Mouse (Mus musculus) embryo, embryonic 10 days (tissue): ENCODE results near the gene Ctsk.
A peak's percentile ranks its signal among the peaks of the same experiment; 100 is the strongest.

Experiments
- DNase-seq: peaks from one replicate; pipeline ENCODE4 v3.0.0-alpha.2; 2015; ENCODE audit warnings: low spot score

Ctsk gene

GRCm38 (mm10) chr3:95499024-95499423, at the start of gene Ctsk:
Ctsk (plus strand) TSS chr3:95499256.
- DNase-seq, result no peak

DNA sequence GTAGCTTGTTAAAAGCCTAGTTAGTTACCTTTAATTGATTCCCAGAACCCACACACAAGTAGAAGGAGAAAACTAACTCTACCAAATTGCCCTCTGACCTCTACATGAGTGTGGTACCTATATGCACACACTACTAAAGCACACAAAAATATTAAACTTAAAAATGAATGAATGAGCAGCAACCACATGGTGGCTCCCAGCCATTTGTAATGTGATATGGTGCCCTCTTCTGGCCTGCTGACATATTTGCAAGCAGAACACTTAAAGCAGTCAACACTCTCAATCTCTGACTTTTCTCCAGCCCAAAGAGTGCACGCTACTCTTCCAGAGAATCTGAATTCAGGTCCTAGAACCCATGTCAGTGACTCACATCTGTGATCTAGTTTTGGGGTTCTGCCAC, 48.6 kb upstream of the Ctsk start:
- DNase-seq, result peak; percentile 78

DNA sequence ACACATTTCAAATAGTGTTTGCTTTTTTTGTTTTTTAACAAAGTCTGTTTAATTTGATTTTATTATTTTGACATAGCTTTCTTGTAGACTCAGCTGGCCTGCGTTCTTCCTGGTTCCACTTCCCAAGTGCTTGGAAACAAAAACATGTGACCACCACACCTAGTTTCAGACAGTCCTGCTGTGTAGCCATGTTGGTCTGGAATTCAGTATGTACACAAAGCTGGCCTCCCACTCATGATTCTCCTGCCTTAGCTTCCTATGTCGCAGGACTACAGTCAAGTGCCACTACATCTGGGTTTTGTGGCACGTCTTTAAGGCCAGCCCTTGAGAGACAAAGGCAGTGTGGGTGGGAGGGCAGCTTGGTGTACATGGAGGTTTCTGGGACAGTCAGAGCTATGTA, 48.1 kb upstream of the Ctsk start:
- no peak for DNase-seq

DNA sequence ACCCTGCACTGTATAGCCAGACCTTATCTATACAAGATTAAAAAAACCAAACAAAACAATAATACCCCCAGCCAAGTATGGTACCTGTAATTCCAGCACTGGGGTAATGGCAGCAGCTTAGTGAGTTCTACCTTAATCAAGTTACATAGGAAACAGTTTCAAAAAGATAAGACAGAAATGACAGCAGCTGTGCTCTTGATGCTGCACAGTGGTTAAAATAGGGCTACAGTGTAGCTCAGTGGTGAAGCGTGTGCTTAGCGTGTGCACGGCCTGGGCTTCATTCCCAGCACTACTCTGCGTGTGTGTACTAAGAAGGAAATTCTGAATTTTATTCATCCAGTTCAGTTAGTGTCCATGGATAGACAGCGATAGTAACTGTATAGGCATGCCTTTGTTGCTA, 42.7 kb upstream of the Ctsk start:
- DNase-seq, result no peak

DNA sequence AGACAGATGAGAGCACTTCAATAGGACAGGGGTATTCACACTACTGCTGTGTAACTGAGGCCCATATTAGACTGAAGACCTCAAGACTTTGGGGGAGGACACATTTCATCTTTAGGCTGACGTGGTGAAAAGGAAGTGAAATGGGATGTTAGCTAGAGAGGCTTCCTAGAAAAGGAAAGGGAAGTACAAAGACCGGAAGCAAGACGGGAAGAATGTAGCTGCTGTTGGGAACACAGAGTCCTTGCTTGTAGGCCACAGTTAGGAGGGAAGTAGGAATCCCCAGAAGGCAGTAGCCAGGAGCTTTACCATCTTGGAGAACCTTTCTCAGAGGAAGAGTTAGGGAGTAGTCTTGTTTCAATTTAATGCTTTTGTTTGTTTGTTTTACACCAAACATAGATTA, 41.3 kb upstream of the Ctsk start:
- no peak for DNase-seq

GRCm38 (mm10) chr3:95459381-95459780, 39.7 kb upstream of the Ctsk start:
- no peak for DNase-seq

- no peak for DNase-seq
These were observed 35.2 kb upstream of the Ctsk start for GRCm38 (mm10) chr3:95463852-95464251.

DNA sequence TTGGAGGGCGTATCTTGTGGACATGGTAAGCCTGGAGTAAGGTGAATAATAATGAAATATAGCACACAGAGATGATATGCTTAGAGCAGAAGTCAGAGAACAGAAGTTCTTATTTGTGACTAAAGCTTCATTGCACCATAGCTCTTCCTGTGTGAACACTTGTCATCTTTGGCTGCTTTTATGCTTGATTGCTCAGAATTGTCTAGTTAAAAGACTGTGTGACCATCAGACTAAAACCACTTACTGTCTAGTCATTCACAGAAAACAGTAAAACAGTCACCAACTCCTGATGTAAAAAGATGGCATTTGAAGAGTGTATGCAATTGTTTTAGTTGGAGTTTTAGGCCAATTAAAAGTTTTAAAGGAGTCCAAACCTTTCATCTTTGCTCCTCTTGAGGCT, 20.1 kb upstream of the Ctsk start:
- no peak for DNase-seq

GRCm38 (mm10) chr3:95486421-95486820, 12.6 kb upstream of the Ctsk start:
- no peak for DNase-seq

GRCm38 (mm10) chr3:95488679-95489078, 10.4 kb upstream of the Ctsk start:
- DNase-seq, result no peak

DNA sequence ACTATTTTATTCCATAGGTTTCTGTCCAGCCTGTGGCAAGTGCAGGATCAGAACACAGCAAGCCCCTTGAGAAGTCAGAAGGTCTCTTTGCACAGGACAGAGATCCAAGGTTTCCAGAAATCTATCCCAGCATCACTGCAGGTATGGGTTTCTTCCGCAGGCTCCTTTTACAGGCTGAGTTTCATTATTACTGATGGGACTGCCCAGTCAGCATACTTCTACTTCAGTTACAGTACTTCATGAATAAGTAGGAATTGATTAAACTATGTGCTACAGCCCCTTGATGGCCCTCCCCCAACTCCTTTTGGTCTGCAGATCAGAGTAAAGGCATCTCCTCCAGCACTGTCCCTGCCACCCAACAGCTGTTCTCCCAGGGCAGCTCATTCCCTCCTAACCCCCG, 8.8 kb upstream of the Ctsk start:
- no peak for DNase-seq

DNA sequence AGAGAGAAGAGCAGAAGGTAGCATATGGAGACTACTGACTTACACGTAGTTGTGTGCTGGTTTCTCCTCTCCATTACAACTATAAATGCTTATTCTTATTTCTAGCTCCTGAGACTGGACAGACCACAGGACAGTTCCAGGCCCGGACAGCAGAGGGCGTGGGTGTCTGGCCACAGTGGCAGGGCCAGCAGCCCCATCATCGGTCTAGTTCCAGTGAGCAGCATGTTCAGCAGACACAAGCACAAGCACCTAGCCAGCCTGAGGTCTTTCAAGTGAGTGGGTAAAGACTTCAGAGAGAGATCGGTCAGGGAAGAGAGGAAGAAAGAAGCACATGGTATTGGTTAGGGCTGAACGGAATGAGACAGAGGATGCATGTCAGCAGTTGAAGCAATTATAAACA, 4.7 kb upstream of the Ctsk start:
- DNase-seq, result peak; percentile 73

DNA sequence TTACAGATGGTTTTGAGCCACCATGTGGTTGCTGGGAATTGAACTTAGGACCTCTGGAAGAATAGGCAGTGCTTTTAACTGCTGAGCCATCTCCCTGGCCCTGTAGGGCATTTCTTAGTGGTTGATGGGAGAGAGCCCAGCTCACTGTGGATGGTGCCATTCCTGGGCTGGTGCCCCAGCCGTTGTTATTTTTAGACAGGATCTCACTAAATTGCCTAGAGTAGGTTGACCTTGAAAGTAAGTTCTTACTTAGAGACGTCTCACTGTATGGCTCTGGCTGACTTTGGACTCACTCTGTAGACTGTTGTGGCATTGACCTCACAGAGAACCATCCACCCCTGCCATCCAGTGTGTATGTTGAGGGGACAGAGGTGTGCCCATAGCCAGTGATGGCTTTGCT, 827 bp upstream of the Ctsk start:
- no peak for DNase-seq

DNA sequence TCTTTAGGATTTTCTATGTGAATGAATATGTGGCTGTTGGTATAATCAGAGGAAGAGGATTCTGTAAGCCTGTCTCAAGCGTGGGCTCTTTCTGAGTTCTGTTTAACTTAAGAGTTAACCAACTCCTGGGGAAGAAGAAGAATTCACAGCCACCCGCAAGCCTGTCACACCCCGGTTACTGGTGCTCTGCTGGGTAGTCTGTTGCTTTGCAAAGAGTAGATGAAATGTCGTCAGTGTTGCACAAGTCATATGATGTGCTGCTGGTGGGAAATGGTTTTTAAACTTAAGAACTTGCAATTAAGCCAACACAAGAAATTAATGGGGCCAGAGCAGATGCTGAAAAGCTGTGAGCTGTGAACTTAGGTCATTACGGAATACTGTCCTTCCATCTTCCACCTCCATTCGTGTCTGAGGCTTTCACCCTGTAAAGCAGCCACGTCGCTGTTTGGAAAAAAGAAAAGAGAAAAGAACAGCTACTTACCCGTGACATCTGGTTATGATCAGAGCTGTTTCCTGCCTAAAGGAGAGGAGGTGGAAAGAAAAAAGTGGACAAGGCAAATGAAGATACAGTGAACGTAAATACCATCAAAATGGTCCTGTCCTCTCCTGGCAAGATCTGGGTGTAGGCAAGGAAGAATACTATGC, 562 bp downstream of the Ctsk start:
- DNase-seq, result peak; percentile 33

GRCm38 (mm10) chr3:95502312-95502711, 3.3 kb downstream of the Ctsk start:
- no peak for DNase-seq

- DNase-seq, result no peak
These were observed 10.3 kb downstream of the Ctsk start for GRCm38 (mm10) chr3:95509348-95509747.

- no peak for DNase-seq
These were observed 12.6 kb downstream of the Ctsk start for GRCm38 (mm10) chr3:95511611-95512180.

DNA sequence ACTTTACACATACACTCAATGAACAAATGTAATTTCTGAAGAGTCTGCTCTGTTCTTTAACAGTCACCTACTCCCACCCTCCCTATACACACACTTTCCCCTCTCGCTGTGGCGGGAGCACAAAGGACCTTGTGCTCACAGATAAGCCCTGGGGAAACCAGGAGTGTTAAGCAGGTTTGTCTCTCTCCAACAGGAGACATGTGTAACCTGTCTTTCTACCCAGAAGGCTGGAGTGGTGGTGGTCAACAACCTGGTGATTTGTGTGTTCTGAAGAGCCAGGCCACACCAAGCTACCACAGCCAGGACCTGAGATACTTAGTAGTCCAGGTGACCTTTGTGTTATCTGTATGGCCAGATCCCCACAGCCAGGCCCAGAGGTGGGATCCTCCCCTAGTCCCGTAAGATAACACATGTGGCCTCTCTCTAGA, 17.6 kb downstream of the Ctsk start:
- DNase-seq, result no peak

GRCm38 (mm10) chr3:95517493-95517898, 18.4 kb downstream of the Ctsk start:
- DNase-seq, result peak; percentile 73

GRCm38 (mm10) chr3:95518891-95519290, 19.8 kb downstream of the Ctsk start:
- no peak for DNase-seq

GRCm38 (mm10) chr3:95519315-95519714, 20.3 kb downstream of the Ctsk start:
- no peak for DNase-seq

DNA sequence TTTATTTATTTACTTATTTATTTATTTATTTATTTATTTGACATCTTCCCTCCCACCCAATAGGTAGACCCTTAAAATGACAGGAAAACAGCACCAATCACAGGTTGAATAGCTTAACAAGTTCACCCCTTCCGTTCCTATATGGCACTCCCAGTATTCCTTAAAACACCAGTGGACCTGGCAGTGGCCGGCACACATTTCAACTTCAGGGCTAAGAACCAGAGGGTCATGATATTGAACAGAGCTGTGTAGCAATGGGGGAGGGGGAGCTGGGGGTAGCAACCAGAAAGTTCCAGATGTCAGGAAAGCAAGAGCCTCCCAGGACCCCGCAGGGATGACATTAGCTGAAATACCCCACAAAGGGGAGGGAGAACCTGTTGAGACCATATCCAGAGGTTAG, 21.0 kb downstream of the Ctsk start:
- no peak for DNase-seq

GRCm38 (mm10) chr3:95521168-95521567, 22.1 kb downstream of the Ctsk start:
- no peak for DNase-seq

- no peak for DNase-seq
These were observed 24.6 kb downstream of the Ctsk start for GRCm38 (mm10) chr3:95523662-95524061.
